Mouse (Mus musculus): ENCODE measurements around the gene 1700037C18Rik. TPM values are rescaled to one million over a fixed set of nuclear protein-coding genes. Genes with fewer than 3 reads are reported as not detected.

1700037C18Rik gene
- polyA plus RNA-seq (2014; fragmentation: Nextera tagmentation; extraction: Ambion mirVana), result 4.1 and 5.1 TPM in 2 replicates

- Histone ChIP-seq H3K4me1 (ENCODE audit: control insufficient read depth, insufficient read depth, low read length) (0 out of 2 replicates have a peak, but pooled peaks cover 2% of the 10 kb centered on the region), H3K4me3 (ENCODE audit: low read depth, low read length) (peak within 1 kb of the TSS; percentile 62), H3K4me2 (ENCODE audit: low read depth, severe bottlenecking) (peak within 1 kb of the TSS; percentile 77), H3K27ac (replicated peaks; ENCODE audit: low read depth, low read length) (no peak within 1 kb of the TSS), H3K9ac (ENCODE audit: low read length) (peak within 1 kb of the TSS; percentile 72), H3K9me3 (ENCODE audit: control insufficient read depth, low read length) (no peaks in the 10 kb centered on the region), H3K27me3 (ENCODE audit: control insufficient read depth, insufficient read depth, low read length) (no peaks in the 10 kb centered on the region), H3K36me3 (ENCODE audit: control insufficient read depth, insufficient read depth, low read length) (peaks cover 6% of the 10 kb centered on the region; the same call in 1 of the 2 replicates)
- DNase-seq (ENCODE audit: low spot score), result peak; percentile 93
- peak; percentile 96 for ATAC-seq (ENCODE audit: insufficient number of reproducible peaks, low FRiP score, low TSS enrichment, low read depth)
- under 1% methylated on average over 33 of the region's 33 CpGs for WGBS
Measured at GRCm38 (mm10) chr16:3908537-3909111, at the start of gene 1700037C18Rik, which contains the start of gene Cluap1. Gene 1700037C18Rik, minus strand, starts transcription at chr16:3908689. Gene Cluap1, plus strand, starts transcription at chr16:3908801.

DNA sequence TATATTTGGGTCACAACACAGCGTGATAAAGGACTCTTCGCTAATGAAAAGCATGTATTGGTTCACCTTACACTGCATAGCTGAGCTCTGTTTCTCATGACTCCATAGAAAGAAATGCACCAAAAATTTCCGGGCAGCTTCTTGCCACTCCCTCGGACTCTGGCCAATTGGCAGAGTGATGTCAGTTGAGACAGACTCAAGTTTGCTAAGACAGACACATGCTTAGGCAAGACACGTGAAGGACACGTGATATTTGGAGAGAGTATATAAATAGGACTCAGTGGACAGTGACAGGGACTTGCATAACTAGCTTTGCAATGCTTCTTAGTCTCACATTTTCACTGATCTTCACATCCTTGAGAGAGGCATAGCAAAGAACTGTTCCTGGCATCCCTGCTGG, 47.9 kb upstream of the 1700037C18Rik start:
- no peaks in the 10 kb centered on the region for H3K4me1 ChIP-seq (ENCODE audit: control insufficient read depth, insufficient read depth, low read length)
- H3K4me2 ChIP-seq (ENCODE audit: low read depth, severe bottlenecking), result no peak overlapping the region
- DNase-seq (ENCODE audit: low spot score) (no peak), ATAC-seq (ENCODE audit: insufficient number of reproducible peaks, low FRiP score, low TSS enrichment, low read depth) (no peak)
- no peak overlapping the region for H3K27ac ChIP-seq (replicated peaks; ENCODE audit: low read depth, low read length)
- WGBS, result 81% methylated on average over 6 of the region's 6 CpGs
- H3K36me3 ChIP-seq (ENCODE audit: control insufficient read depth, insufficient read depth, low read length), result no peaks in the 10 kb centered on the region
- H3K27me3 ChIP-seq (ENCODE audit: control insufficient read depth, insufficient read depth, low read length), result no peaks in the 10 kb centered on the region
- H3K9me3 ChIP-seq (ENCODE audit: control insufficient read depth, low read length), result no peaks in the 10 kb centered on the region
- H3K4me3 ChIP-seq (ENCODE audit: low read depth, low read length), result no peak overlapping the region
- no peak overlapping the region for H3K9ac ChIP-seq (ENCODE audit: low read length)

- no peak overlapping the region for H3K27ac ChIP-seq (replicated peaks; ENCODE audit: low read depth, low read length)
- 78% methylated on average over 1 of the region's 1 CpGs for WGBS
- DNase-seq (ENCODE audit: low spot score), result no peak
- H3K4me1 ChIP-seq (ENCODE audit: control insufficient read depth, insufficient read depth, low read length), result no peaks in the 10 kb centered on the region
- no peak overlapping the region for H3K4me3 ChIP-seq (ENCODE audit: low read depth, low read length)
- no peaks in the 10 kb centered on the region for H3K36me3 ChIP-seq (ENCODE audit: control insufficient read depth, insufficient read depth, low read length)
- no peak overlapping the region for H3K9ac ChIP-seq (ENCODE audit: low read length)
- ATAC-seq (ENCODE audit: insufficient number of reproducible peaks, low FRiP score, low TSS enrichment, low read depth), result no peak
- no peaks in the 10 kb centered on the region for H3K27me3 ChIP-seq (ENCODE audit: control insufficient read depth, insufficient read depth, low read length)
- no peaks in the 10 kb centered on the region for H3K9me3 ChIP-seq (ENCODE audit: control insufficient read depth, low read length)
- H3K4me2 ChIP-seq (ENCODE audit: low read depth, severe bottlenecking), result no peak overlapping the region
Measured at GRCm38 (mm10) chr16:3951141-3951540, 42.7 kb upstream of the 1700037C18Rik start.

DNA sequence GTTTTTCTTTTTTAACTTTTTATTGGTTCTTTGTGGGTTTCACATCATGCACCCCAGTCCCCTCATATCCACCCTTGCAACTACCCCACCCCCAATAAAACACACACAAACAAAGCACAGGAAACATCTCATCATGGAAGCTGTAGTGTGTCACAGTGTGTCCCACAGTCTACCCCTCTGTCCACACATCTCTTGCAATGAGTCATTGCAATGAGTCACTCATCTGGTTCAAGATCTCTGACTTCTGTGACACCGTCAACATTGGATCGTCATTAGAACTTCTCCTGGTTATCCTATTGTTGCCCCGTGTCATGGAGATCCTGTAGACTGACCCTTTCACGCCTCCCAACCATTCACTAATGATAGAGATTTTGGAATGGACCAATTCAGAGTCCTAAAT, 26.2 kb upstream of the 1700037C18Rik start:
- no peaks in the 10 kb centered on the region for H3K27me3 ChIP-seq (ENCODE audit: control insufficient read depth, insufficient read depth, low read length)
- DNase-seq (ENCODE audit: low spot score), result no peak
- no peak overlapping the region for H3K4me3 ChIP-seq (ENCODE audit: low read depth, low read length)
- no peak overlapping the region for H3K27ac ChIP-seq (replicated peaks; ENCODE audit: low read depth, low read length)
- H3K36me3 ChIP-seq (ENCODE audit: control insufficient read depth, insufficient read depth, low read length), result 0 out of 2 replicates have a peak, but pooled peaks cover 4% of the 10 kb centered on the region
- no peaks in the 10 kb centered on the region for H3K4me1 ChIP-seq (ENCODE audit: control insufficient read depth, insufficient read depth, low read length)
- no peaks in the 10 kb centered on the region for H3K9me3 ChIP-seq (ENCODE audit: control insufficient read depth, low read length)
- no peak overlapping the region for H3K4me2 ChIP-seq (ENCODE audit: low read depth, severe bottlenecking)
- 87% methylated on average over 4 of the region's 4 CpGs for WGBS
- no peak overlapping the region for H3K9ac ChIP-seq (ENCODE audit: low read length)
- no peak for ATAC-seq (ENCODE audit: insufficient number of reproducible peaks, low FRiP score, low TSS enrichment, low read depth)

DNA sequence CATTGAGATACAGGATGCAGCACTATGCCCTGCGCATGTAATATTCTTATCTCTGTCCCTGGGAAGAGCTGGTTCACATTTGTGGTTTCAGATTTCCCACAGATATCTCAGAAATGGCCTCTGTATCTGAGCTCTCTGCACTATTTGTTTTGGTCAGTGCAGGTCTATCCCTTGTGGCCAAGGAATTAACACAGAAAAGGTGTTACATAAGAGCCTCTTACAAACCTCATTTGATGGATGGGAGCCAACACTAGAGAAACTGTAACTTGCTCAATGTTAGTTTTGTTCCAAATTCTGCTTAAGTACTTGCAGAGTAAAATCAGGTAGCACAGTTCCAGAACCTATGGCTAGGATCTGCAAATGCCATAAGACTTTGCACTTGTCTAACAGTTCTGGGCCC, 25.6 kb upstream of the 1700037C18Rik start:
- no peak for DNase-seq (ENCODE audit: low spot score)
- no peak overlapping the region for H3K9ac ChIP-seq (ENCODE audit: low read length)
- no peaks in the 10 kb centered on the region for H3K4me1 ChIP-seq (ENCODE audit: control insufficient read depth, insufficient read depth, low read length)
- no peak overlapping the region for H3K27ac ChIP-seq (replicated peaks; ENCODE audit: low read depth, low read length)
- H3K4me3 ChIP-seq (ENCODE audit: low read depth, low read length), result no peak overlapping the region
- WGBS, result 95% methylated on average over 1 of the region's 1 CpGs
- ATAC-seq (ENCODE audit: insufficient number of reproducible peaks, low FRiP score, low TSS enrichment, low read depth), result no peak
- no peak overlapping the region for H3K4me2 ChIP-seq (ENCODE audit: low read depth, severe bottlenecking)
- H3K27me3 ChIP-seq (ENCODE audit: control insufficient read depth, insufficient read depth, low read length), result no peaks in the 10 kb centered on the region
- H3K36me3 ChIP-seq (ENCODE audit: control insufficient read depth, insufficient read depth, low read length), result 0 out of 2 replicates have a peak, but pooled peaks cover 4% of the 10 kb centered on the region
- no peaks in the 10 kb centered on the region for H3K9me3 ChIP-seq (ENCODE audit: control insufficient read depth, low read length)

- 90% methylated on average over 6 of the region's 6 CpGs for WGBS
Measured at GRCm38 (mm10) chr16:3933536-3933935, 25.0 kb upstream of the 1700037C18Rik start.

GRCm38 (mm10) chr16:3929151-3929550, 20.7 kb upstream of the 1700037C18Rik start:
- ATAC-seq (ENCODE audit: insufficient number of reproducible peaks, low FRiP score, low TSS enrichment, low read depth) (no peak), DNase-seq (ENCODE audit: low spot score) (no peak)
- Histone ChIP-seq H3K27me3 (ENCODE audit: control insufficient read depth, insufficient read depth, low read length) (no peaks in the 10 kb centered on the region), H3K4me3 (ENCODE audit: low read depth, low read length) (no peak overlapping the region), H3K27ac (replicated peaks; ENCODE audit: low read depth, low read length) (no peak overlapping the region), H3K4me2 (ENCODE audit: low read depth, severe bottlenecking) (no peak overlapping the region), H3K4me1 (ENCODE audit: control insufficient read depth, insufficient read depth, low read length) (no peaks in the 10 kb centered on the region), H3K9ac (ENCODE audit: low read length) (no peak overlapping the region), H3K36me3 (ENCODE audit: control insufficient read depth, insufficient read depth, low read length) (peaks cover 6% of the 10 kb centered on the region; the same call in 1 of the 2 replicates), H3K9me3 (ENCODE audit: control insufficient read depth, low read length) (no peaks in the 10 kb centered on the region)
- 85% methylated on average over 7 of the region's 7 CpGs for WGBS

More at GRCm38 (mm10) chr16:3933536-3933935, 25.0 kb upstream of the 1700037C18Rik start:
- DNase-seq (ENCODE audit: low spot score), result no peak
- Histone ChIP-seq H3K27me3 (ENCODE audit: control insufficient read depth, insufficient read depth, low read length) (no peaks in the 10 kb centered on the region), H3K4me2 (ENCODE audit: low read depth, severe bottlenecking) (no peak overlapping the region), H3K36me3 (ENCODE audit: control insufficient read depth, insufficient read depth, low read length) (0 out of 2 replicates have a peak, but pooled peaks cover 5% of the 10 kb centered on the region), H3K9ac (ENCODE audit: low read length) (no peak overlapping the region), H3K4me1 (ENCODE audit: control insufficient read depth, insufficient read depth, low read length) (no peaks in the 10 kb centered on the region), H3K4me3 (ENCODE audit: low read depth, low read length) (no peak overlapping the region), H3K9me3 (ENCODE audit: control insufficient read depth, low read length) (no peaks in the 10 kb centered on the region), H3K27ac (replicated peaks; ENCODE audit: low read depth, low read length) (no peak overlapping the region)
- ATAC-seq (ENCODE audit: insufficient number of reproducible peaks, low FRiP score, low TSS enrichment, low read depth), result no peak

DNA sequence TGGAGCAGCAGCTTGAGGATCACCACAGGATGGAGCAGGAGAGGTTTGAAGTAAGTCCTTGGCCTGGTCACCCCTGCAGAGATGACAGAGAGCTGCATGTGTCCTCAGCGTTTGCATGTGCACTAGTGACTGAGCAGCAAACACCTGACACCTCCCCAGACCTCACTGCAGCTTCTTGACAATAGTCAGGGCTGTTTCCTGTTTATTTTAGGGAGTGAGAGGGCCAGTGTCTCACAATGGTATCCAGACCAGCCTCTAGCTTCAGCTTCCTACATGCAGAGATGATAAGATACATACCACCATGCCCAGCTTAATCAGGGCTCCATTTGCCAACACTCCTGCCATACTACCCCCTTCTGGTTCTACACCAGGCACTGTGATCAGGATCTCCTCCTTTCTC, 20.1 kb upstream of the 1700037C18Rik start:
- Histone ChIP-seq H3K36me3 (ENCODE audit: control insufficient read depth, insufficient read depth, low read length) (peaks cover 9% of the 10 kb centered on the region), H3K4me1 (ENCODE audit: control insufficient read depth, insufficient read depth, low read length) (no peaks in the 10 kb centered on the region), H3K9me3 (ENCODE audit: control insufficient read depth, low read length) (no peaks in the 10 kb centered on the region), H3K27ac (replicated peaks; ENCODE audit: low read depth, low read length) (no peak overlapping the region), H3K27me3 (ENCODE audit: control insufficient read depth, insufficient read depth, low read length) (no peaks in the 10 kb centered on the region), H3K9ac (ENCODE audit: low read length) (no peak overlapping the region), H3K4me2 (ENCODE audit: low read depth, severe bottlenecking) (no peak overlapping the region), H3K4me3 (ENCODE audit: low read depth, low read length) (no peak overlapping the region)
- no peak for DNase-seq (ENCODE audit: low spot score)
- 55% methylated on average over 1 of the region's 1 CpGs for WGBS
- no peak for ATAC-seq (ENCODE audit: insufficient number of reproducible peaks, low FRiP score, low TSS enrichment, low read depth)

Measured in limb, embryonic 11.5 days (tissue).